Comparison of ENCODE assay signal across 8 mouse cellular contexts in genomic region chrX:98148531-98149342, GRCm38 (mm10). TPM values are rescaled to one million over a fixed set of nuclear protein-coding genes. Genes with fewer than 3 reads are reported as not detected.
DNase-seq lines count a peak whose midpoint lies in the region; ATAC-seq lines count a peak whose summit lies in the region.

Ar (plus strand) TSS chrX:98148769.

- peak within 1 kb of the TSS; percentile 44 for H3K4me3 ChIP-seq in forebrain, embryonic 13.5 days
- H3K4me3 ChIP-seq in megakaryocyte, embryonic 14.5 days (replicated peaks) = peak within 1 kb of the TSS; percentile 70
- H3K4me3 ChIP-seq in stomach, embryonic 16.5 days (replicated peaks; ENCODE audit: low read length) = peak within 1 kb of the TSS; percentile 41

- ATAC-seq in activated CD4-positive, CD25-positive, alpha-beta regulatory T cell, adult 4 months = peak; percentile 70
- no peak for ATAC-seq in forebrain, embryonic 13.5 days
- peak; percentile 47; the same call in 1 of the 2 replicates for ATAC-seq in stomach, embryonic 16.5 days (ENCODE audit: insufficient read depth, low FRiP score)

- peak within 1 kb of the TSS; percentile 73 for H3K4me2 ChIP-seq in forebrain, embryonic 13.5 days
- peak within 1 kb of the TSS; percentile 55 for H3K4me2 ChIP-seq in stomach, embryonic 16.5 days (ENCODE audit: low read depth, low read length)

- H3K9ac ChIP-seq in forebrain, embryonic 13.5 days = no peak within 1 kb of the TSS
- H3K9ac ChIP-seq in stomach, embryonic 16.5 days (ENCODE audit: low read length) = peak within 1 kb of the TSS; percentile 35; the same call in 1 of the 2 replicates

- 20% methylated on average over 25 of the region's 27 CpGs for WGBS in forebrain, embryonic 13.5 days
- 7% methylated on average over 25 of the region's 27 CpGs for WGBS in stomach, embryonic 16.5 days

- H3K4me1 ChIP-seq in forebrain, embryonic 13.5 days = peaks cover 6% of the 10 kb centered on the region; the same call in 1 of the 2 replicates
- peaks cover 12% of the 10 kb centered on the region; the same call in 1 of the 2 replicates for H3K4me1 ChIP-seq in megakaryocyte, embryonic 14.5 days
- no peaks in the 10 kb centered on the region for H3K4me1 ChIP-seq in stomach, embryonic 16.5 days (ENCODE audit: control insufficient read depth, insufficient read depth, low read length)

- H3K27me3 ChIP-seq in forebrain, embryonic 13.5 days = peaks cover 34% of the 10 kb centered on the region
- peaks cover 50% of the 10 kb centered on the region for H3K27me3 ChIP-seq in megakaryocyte, embryonic 14.5 days (replicated peaks)
- peaks cover 41% of the 10 kb centered on the region for H3K27me3 ChIP-seq in stomach, embryonic 16.5 days (ENCODE audit: control insufficient read depth, insufficient read depth, low read length)

- DNase-seq in CD8-positive naive resting alpha-beta T cell, adult 2 months (ENCODE audit: low read depth in 2 of 2, low spot score in 2 of 2) = peak; percentile 2 to 36
- DNase-seq in heart, postnatal 36 days = peak; percentile 28 to 50
- DNase-seq in kidney, postnatal 36 days = peak; percentile 64 to 79
- no peak for DNase-seq in cerebellum, adult 8-10 months

- no peaks in the 10 kb centered on the region for H3K9me3 ChIP-seq in forebrain, embryonic 13.5 days (replicated peaks)
- peaks cover 16% of the 10 kb centered on the region for H3K9me3 ChIP-seq in megakaryocyte, embryonic 14.5 days
- H3K9me3 ChIP-seq in stomach, embryonic 16.5 days (replicated peaks; ENCODE audit: control insufficient read depth, low read length) = no peaks in the 10 kb centered on the region

- intact Hi-C loops in heart, postnatal 36 days (cut with DNase I) = loop anchor here (5.0 kb wide), 1 partner anchor 234 kb away; no protein-coding TSS in a partner anchor

- no peaks in the 10 kb centered on the region for H3K36me3 ChIP-seq in forebrain, embryonic 13.5 days (ENCODE audit: poor library complexity, severe bottlenecking)
- no peaks in the 10 kb centered on the region for H3K36me3 ChIP-seq in megakaryocyte, embryonic 14.5 days (replicated peaks; ENCODE audit: low read length)
- H3K36me3 ChIP-seq in stomach, embryonic 16.5 days (ENCODE audit: control insufficient read depth, insufficient read depth, low read length) = no peaks in the 10 kb centered on the region

- H3K27ac ChIP-seq in forebrain, embryonic 13.5 days = no peak within 1 kb of the TSS
- H3K27ac ChIP-seq in stomach, embryonic 16.5 days (ENCODE audit: low read length) = no peak within 1 kb of the TSS

RNA-seq across cellular contexts. Expression of gene Ar, which starts in this region (rescaled TPM):
- 1 to 10 TPM; 3.8 to 4.0 TPM for polyA plus RNA-seq in activated CD4-positive, CD25-positive, alpha-beta regulatory T cell, adult 4 months (2017; shearing (Covaris generic))
- polyA plus RNA-seq in forebrain, embryonic 13.5 days (2015; fragmentation: Nextera tagmentation; extraction: Ambion mirVana) = 0.05 and 0.06 TPM in 2 replicates
- 1 to 10 TPM; 2.4 to 2.9 TPM for total RNA-seq in heart, postnatal 36 days (2021)
- polyA plus RNA-seq in megakaryocyte, embryonic 14.5 days (2012; ENCODE audit: insufficient read depth, low replicate concordance) = not detected in 2 replicates
- polyA plus RNA-seq in stomach, embryonic 16.5 days (2015; fragmentation: Nextera tagmentation; extraction: Ambion mirVana) = 0.28 and 0.39 TPM in 2 replicates

Comparison
In these comparisons a context has a peak if more than half of its experiments do, and no peak if none do; other contexts are left out.
1. Peak in ATAC-seq, H3K4me3 ChIP-seq, H3K9ac ChIP-seq and H3K4me2 ChIP-seq in stomach, embryonic 16.5 days; RNA of the gene not detected or under 1 TPM.